Mouse (Mus musculus): ENCODE measurements at regions not wholly inside any gene's neighbourhood (a gene's known extent, or its start where the extent isn't known, plus 50 kb on each side); places are given as distances from the start of the nearest gene placed in this dataset.
"Not testable (repeated sequence)": the region's sequence is repeated elsewhere in the genome, so short reads cannot be mapped to it uniquely, and the experiment has no call there.

- not testable (repeated sequence) for H3K9ac ChIP-seq (replicated peaks; ENCODE audit: low read depth, low read length); H3K4me1 ChIP-seq (ENCODE audit: control insufficient read depth, insufficient read depth); H3K27ac ChIP-seq (ENCODE audit: low read depth); H3K9me3 ChIP-seq (replicated peaks; ENCODE audit: control insufficient read depth, low read length); H3K36me3 ChIP-seq (replicated peaks; ENCODE audit: control insufficient read depth, insufficient read depth, low read length); H3K27me3 ChIP-seq (ENCODE audit: control insufficient read depth, insufficient read depth, low read length); H3K4me2 ChIP-seq (ENCODE audit: low read depth, low read length); ATAC-seq (ENCODE audit: insufficient read depth, low read depth); H3K4me3 ChIP-seq (ENCODE audit: low read depth, low read length); DNase-seq (ENCODE audit: low spot score)
- no CpG with 5 or more reads among the region's 1 CpGs for WGBS
These were observed 577.0 kb upstream of the Olfr1507 start for GRCm38 (mm10) chr14:53072502-53072901.

- 53% methylated on average over 2 of the region's 3 CpGs for WGBS
- not testable (repeated sequence) for H3K9ac ChIP-seq (replicated peaks; ENCODE audit: low read depth, low read length); H3K27ac ChIP-seq (ENCODE audit: low read depth); H3K36me3 ChIP-seq (replicated peaks; ENCODE audit: control insufficient read depth, insufficient read depth, low read length); DNase-seq (ENCODE audit: low spot score); H3K4me3 ChIP-seq (ENCODE audit: low read depth, low read length); H3K9me3 ChIP-seq (replicated peaks; ENCODE audit: control insufficient read depth, low read length); H3K4me2 ChIP-seq (ENCODE audit: low read depth, low read length); H3K27me3 ChIP-seq (ENCODE audit: control insufficient read depth, insufficient read depth, low read length); H3K4me1 ChIP-seq (ENCODE audit: control insufficient read depth, insufficient read depth); ATAC-seq (ENCODE audit: insufficient read depth, low read depth)
These were observed 558.9 kb upstream of the Olfr1507 start for GRCm38 (mm10) chr14:53054439-53054838.

GRCm38 (mm10) chr14:53053465-53054123 is 558.0 kb upstream of the Olfr1507 start:
- H3K36me3 ChIP-seq (replicated peaks; ENCODE audit: control insufficient read depth, insufficient read depth, low read length); H3K4me1 ChIP-seq (ENCODE audit: control insufficient read depth, insufficient read depth); H3K9ac ChIP-seq (replicated peaks; ENCODE audit: low read depth, low read length); H3K9me3 ChIP-seq (replicated peaks; ENCODE audit: control insufficient read depth, low read length); H3K27ac ChIP-seq (ENCODE audit: low read depth); H3K4me3 ChIP-seq (ENCODE audit: low read depth, low read length); H3K4me2 ChIP-seq (ENCODE audit: low read depth, low read length); ATAC-seq (ENCODE audit: insufficient read depth, low read depth); DNase-seq (ENCODE audit: low spot score); H3K27me3 ChIP-seq (ENCODE audit: control insufficient read depth, insufficient read depth, low read length): not testable (repeated sequence)
- WGBS = 27% methylated on average over 2 of the region's 3 CpGs

- not testable (repeated sequence) for H3K4me1 ChIP-seq (ENCODE audit: control insufficient read depth, insufficient read depth); H3K4me3 ChIP-seq (ENCODE audit: low read depth, low read length); H3K9ac ChIP-seq (replicated peaks; ENCODE audit: low read depth, low read length); DNase-seq (ENCODE audit: low spot score); H3K36me3 ChIP-seq (replicated peaks; ENCODE audit: control insufficient read depth, insufficient read depth, low read length); H3K27ac ChIP-seq (ENCODE audit: low read depth); H3K27me3 ChIP-seq (ENCODE audit: control insufficient read depth, insufficient read depth, low read length); H3K4me2 ChIP-seq (ENCODE audit: low read depth, low read length); H3K9me3 ChIP-seq (replicated peaks; ENCODE audit: control insufficient read depth, low read length); ATAC-seq (ENCODE audit: insufficient read depth, low read depth)
- 82% methylated on average over 3 of the region's 3 CpGs for WGBS
These were observed 552.1 kb upstream of the Olfr1507 start for GRCm38 (mm10) chr14:53047683-53048082.

- not testable (repeated sequence) for DNase-seq (ENCODE audit: low spot score); H3K4me1 ChIP-seq (ENCODE audit: control insufficient read depth, insufficient read depth); H3K4me3 ChIP-seq (ENCODE audit: low read depth, low read length); H3K9ac ChIP-seq (replicated peaks; ENCODE audit: low read depth, low read length); H3K9me3 ChIP-seq (replicated peaks; ENCODE audit: control insufficient read depth, low read length); ATAC-seq (ENCODE audit: insufficient read depth, low read depth); H3K4me2 ChIP-seq (ENCODE audit: low read depth, low read length); H3K27ac ChIP-seq (ENCODE audit: low read depth); H3K27me3 ChIP-seq (ENCODE audit: control insufficient read depth, insufficient read depth, low read length); H3K36me3 ChIP-seq (replicated peaks; ENCODE audit: control insufficient read depth, insufficient read depth, low read length)
- 65% methylated on average over 1 of the region's 1 CpGs for WGBS
These were observed 551.4 kb upstream of the Olfr1507 start for GRCm38 (mm10) chr14:53046975-53047374.

GRCm38 (mm10) chr14:53045331-53045730 is 549.8 kb upstream of the Olfr1507 start:
- not testable (repeated sequence) for H3K4me3 ChIP-seq (ENCODE audit: low read depth, low read length); H3K27ac ChIP-seq (ENCODE audit: low read depth); H3K27me3 ChIP-seq (ENCODE audit: control insufficient read depth, insufficient read depth, low read length); ATAC-seq (ENCODE audit: insufficient read depth, low read depth); H3K9me3 ChIP-seq (replicated peaks; ENCODE audit: control insufficient read depth, low read length); H3K36me3 ChIP-seq (replicated peaks; ENCODE audit: control insufficient read depth, insufficient read depth, low read length); H3K4me1 ChIP-seq (ENCODE audit: control insufficient read depth, insufficient read depth); H3K9ac ChIP-seq (replicated peaks; ENCODE audit: low read depth, low read length); H3K4me2 ChIP-seq (ENCODE audit: low read depth, low read length); DNase-seq (ENCODE audit: low spot score)
- peak; percentile 42 for TF ChIP-seq CTCF (IDR thresholded peaks at IDR 0.05; ENCODE audit: low read depth)
- WGBS = 70% methylated on average over 3 of the region's 3 CpGs

GRCm38 (mm10) chr14:53044101-53044500 is 548.6 kb upstream of the Olfr1507 start:
- not testable (repeated sequence) for H3K4me2 ChIP-seq (ENCODE audit: low read depth, low read length); ATAC-seq (ENCODE audit: insufficient read depth, low read depth); H3K9me3 ChIP-seq (replicated peaks; ENCODE audit: control insufficient read depth, low read length); H3K4me1 ChIP-seq (ENCODE audit: control insufficient read depth, insufficient read depth); H3K36me3 ChIP-seq (replicated peaks; ENCODE audit: control insufficient read depth, insufficient read depth, low read length); H3K4me3 ChIP-seq (ENCODE audit: low read depth, low read length); DNase-seq (ENCODE audit: low spot score); H3K27ac ChIP-seq (ENCODE audit: low read depth); H3K9ac ChIP-seq (replicated peaks; ENCODE audit: low read depth, low read length); H3K27me3 ChIP-seq (ENCODE audit: control insufficient read depth, insufficient read depth, low read length)
- whole genome bisulfite sequencing = 56% methylated on average over 4 of the region's 4 CpGs

Measured in heart, postnatal 0 days (tissue).